Mouse (Mus musculus) right cerebral cortex, postnatal 10 days (tissue): ENCODE data around the gene Ica1l.

Source experiments
- DNase-seq, 2 experiments: peaks; one replicate each; pipeline ENCODE4 v3.0.0; 2021; ENCODE audit warnings: low spot score in 2 of 2

Gene Ica1l

DNA sequence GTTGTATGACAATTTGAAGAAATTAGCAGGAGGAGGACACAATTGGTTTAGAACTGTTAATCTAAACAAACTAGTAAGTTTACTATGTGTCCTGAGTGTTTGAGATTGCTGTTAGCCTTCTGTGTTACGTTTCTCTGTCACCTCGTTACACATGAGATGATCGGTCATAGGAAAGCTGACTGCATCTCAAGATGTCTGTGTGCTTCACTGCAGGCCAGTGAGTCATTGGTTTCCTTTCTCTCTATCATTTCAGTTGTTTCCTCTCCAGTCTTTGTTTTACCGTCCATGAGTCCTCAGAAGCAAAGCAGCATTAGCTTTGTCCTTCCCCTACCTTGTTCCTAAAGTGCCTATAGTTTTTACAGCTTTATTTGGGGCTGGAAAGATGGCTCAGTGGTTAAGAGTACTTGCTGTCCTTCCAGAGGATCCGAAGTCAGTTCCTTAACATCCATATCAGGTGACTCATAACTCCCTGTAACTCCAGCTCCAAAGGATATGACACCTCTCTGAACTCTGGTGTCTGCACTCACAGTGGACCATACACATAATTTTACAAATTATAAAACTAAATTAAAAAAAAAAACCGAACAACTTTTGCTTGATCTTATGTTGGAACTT is 76.7 kb downstream of the Ica1l start:
- DNase-seq, result no peak

DNA sequence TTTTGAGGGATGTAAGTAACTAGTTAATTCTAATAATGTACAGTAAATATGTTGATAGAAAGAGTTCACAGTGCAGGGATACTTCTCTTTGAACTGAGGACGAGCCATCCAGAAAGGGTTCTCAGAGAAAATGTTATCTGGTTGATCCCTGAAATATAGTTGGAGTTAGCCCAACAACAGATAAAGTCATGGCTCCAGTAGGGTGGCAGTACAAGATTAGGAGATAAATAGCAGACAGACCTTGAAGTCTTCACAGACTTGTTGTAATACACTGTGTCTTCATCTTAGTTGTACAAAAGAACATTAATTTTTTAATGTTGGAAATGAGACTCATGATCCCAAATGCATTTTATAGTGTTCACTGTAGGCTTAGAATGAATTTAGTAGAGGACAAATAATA is 83.0 kb downstream of the Ica1l start:
- no peak for DNase-seq

DNA sequence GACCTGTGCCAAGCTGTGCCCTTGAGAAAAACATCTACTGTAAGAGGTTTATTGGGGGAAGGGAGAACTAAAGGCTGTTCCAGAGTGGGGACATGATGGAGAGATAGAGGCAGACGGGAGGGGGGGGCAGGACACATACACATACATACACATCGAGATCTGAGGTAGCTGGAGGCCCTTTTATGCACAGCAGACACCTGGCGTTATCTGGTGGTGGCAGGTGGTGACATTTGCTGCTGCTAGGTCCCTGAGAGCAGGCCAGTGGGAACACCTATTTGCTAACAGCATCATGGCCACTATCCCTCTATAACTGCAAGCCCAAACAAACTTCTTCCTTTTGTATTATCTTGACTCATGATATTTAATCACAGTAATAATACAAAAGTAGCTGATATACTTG is 85.8 kb downstream of the Ica1l start:
- DNase-seq, result no peak

DNA sequence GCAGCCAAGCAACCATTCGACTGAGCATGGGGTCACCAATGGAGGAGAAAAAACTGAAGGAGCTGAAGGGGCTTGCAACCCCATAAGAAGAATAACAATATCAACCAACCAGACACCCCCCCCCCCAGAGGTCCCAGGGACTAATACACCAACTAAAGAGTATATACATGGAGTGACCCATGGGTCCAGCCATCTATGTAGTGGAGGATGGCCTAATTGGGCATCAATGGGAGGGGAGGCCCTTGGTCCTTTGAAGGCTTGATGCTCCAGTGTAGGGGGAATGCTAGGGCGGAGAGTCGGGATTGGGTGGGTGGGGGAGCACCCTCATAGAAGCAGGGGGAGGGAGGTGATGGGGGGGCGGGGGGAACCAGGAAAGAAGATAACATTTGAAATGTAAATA is 95.5 kb downstream of the Ica1l start:
- DNase-seq, result no peak

- no peak for DNase-seq
Measured at GRCm38 (mm10) chr1:59945969-59946368, 97.0 kb downstream of the Ica1l start.

DNA sequence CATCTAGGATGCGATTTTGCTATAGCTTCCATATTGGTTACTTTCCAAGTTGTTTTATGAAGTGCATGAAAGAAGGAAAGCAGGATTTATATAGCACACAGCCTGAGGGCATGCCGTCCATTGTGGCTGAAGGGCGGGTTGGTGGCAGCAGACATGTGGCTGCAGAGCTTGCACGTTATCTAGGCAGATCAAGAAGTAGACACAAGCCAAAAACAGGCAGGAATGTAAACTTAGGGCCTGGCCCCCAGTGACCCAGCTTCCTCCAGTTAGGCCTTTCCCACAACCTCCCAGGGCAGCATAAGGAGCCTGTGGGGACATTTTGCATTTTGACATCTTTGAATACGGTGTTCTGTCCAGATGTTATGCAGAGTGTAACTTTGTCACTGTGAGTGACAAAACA is 99.2 kb downstream of the Ica1l start:
- no peak for DNase-seq

- no peak for DNase-seq
Measured at GRCm38 (mm10) chr1:59942057-59942790, 100.8 kb downstream of the Ica1l start.

DNA sequence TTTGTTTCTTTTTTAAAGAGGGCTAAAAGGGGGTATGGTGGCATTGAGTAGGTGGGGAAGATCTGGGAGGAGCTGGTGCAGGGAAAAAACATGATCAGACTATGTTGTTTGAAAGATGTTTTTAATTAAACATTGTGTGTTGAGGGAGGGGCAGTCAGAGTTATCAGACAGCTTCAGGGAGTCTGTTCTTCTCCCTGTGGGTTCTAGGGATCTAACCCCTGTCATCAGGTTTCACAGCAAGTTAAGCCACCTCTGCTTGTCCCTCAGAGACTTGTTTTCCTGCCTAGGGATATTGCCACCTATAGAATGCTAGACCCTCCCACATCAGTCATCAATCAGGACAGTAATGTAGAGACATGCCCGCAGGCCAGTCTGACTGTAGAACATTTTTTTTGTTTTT is 101.9 kb downstream of the Ica1l start:
- DNase-seq, result no peak

- DNase-seq, result no peak
Measured at GRCm38 (mm10) chr1:59932991-59933390, 110.0 kb downstream of the Ica1l start.
